Mouse (Mus musculus): ENCODE measurements around the gene Setdb1.
"Not testable (repeated sequence)": the region's sequence is repeated elsewhere in the genome, so short reads cannot be mapped to it uniquely, and the experiment has no call there.

Setdb1 gene

GRCm38 (mm10) chr3:95356701-95357449, at the start of gene Setdb1:
Setdb1 (minus strand) TSS chr3:95357202.
- in situ Hi-C loops (cut with MboI, MseI): loop anchor here in 1 of 2 experiments (10.0 kb wide), 1 partner anchor 568 kb away; the partner anchor contains the start of gene Anp32e

- in situ Hi-C loops (cut with MboI, MseI): no loop called here
Observed at GRCm38 (mm10) chr3:95402741-95403140, 45.7 kb upstream of the Setdb1 start, which contains the start of gene 4930558C23Rik. 4930558C23Rik (minus strand) TSS chr3:95402841.

GRCm38 (mm10) chr3:95394385-95394784, 37.4 kb upstream of the Setdb1 start:
- in situ Hi-C loops (cut with MboI, MseI): no loop called here

- in situ Hi-C loops (cut with MboI, MseI): no loop called here
Observed at GRCm38 (mm10) chr3:95385401-95386075, 28.5 kb upstream of the Setdb1 start.

- in situ Hi-C loops (cut with MboI, MseI): no loop called here
Observed at GRCm38 (mm10) chr3:95373208-95373607, 16.2 kb upstream of the Setdb1 start.

- in situ Hi-C loops (cut with MboI, MseI): no loop called here
Observed at GRCm38 (mm10) chr3:95370101-95370500, 13.1 kb upstream of the Setdb1 start.

GRCm38 (mm10) chr3:95360276-95360675, 3.3 kb upstream of the Setdb1 start:
- in situ Hi-C loops (cut with MboI, MseI): not testable (repeated sequence)

GRCm38 (mm10) chr3:95357746-95358145, 744 bp upstream of the Setdb1 start:
- in situ Hi-C loops (cut with MboI, MseI): loop anchor here in 1 of 2 experiments (10.0 kb wide), 1 partner anchor 567 kb away; the partner anchor contains the start of gene Anp32e

- in situ Hi-C loops (cut with MboI, MseI): loop anchor here in 1 of 2 experiments (10.0 kb wide), 1 partner anchor 569 kb away; the partner anchor contains the start of gene Anp32e
Observed at GRCm38 (mm10) chr3:95355911-95356544, 974 bp downstream of the Setdb1 start.

GRCm38 (mm10) chr3:95349491-95349890, 7.5 kb downstream of the Setdb1 start:
- in situ Hi-C loops (cut with MboI, MseI): loop anchor here in 1 of 2 experiments (10.0 kb wide), 1 partner anchor 105 kb away; no protein-coding TSS in a partner anchor

- in situ Hi-C loops (cut with MboI, MseI): loop anchor here in 1 of 2 experiments (10.0 kb wide), 1 partner anchor 106 kb away; no protein-coding TSS in a partner anchor
Observed at GRCm38 (mm10) chr3:95348343-95348742, 8.7 kb downstream of the Setdb1 start.

GRCm38 (mm10) chr3:95346454-95346853, 10.5 kb downstream of the Setdb1 start:
- in situ Hi-C loops (cut with MboI, MseI): loop anchor here in 1 of 2 experiments (10.0 kb wide), 1 partner anchor 108 kb away; no protein-coding TSS in a partner anchor

GRCm38 (mm10) chr3:95343356-95344000, 13.5 kb downstream of the Setdb1 start:
- in situ Hi-C loops (cut with MboI, MseI): loop anchor here in 1 of 2 experiments (10.0 kb wide), 1 partner anchor 111 kb away; no protein-coding TSS in a partner anchor

- in situ Hi-C loops (cut with MboI, MseI): loop anchor here (10.0 kb wide), 3 partner anchors 437 to 507 kb away; no protein-coding TSS in a partner anchor
Observed at GRCm38 (mm10) chr3:95338251-95338650, 18.8 kb downstream of the Setdb1 start.

GRCm38 (mm10) chr3:95337345-95337744, 19.7 kb downstream of the Setdb1 start:
- in situ Hi-C loops (cut with MboI, MseI): loop anchor here (10.0 kb wide), 3 partner anchors 437 to 507 kb away; no protein-coding TSS in a partner anchor

- in situ Hi-C loops (cut with MboI, MseI): loop anchor here (10.0 kb wide), 3 partner anchors 443 to 513 kb away; no protein-coding TSS in a partner anchor
Observed at GRCm38 (mm10) chr3:95331528-95331927, 25.5 kb downstream of the Setdb1 start.

GRCm38 (mm10) chr3:95328803-95329404, 28.1 kb downstream of the Setdb1 start:
- in situ Hi-C loops (cut with MboI, MseI): no loop called here

- in situ Hi-C loops (cut with MboI, MseI): no loop called here
Observed at GRCm38 (mm10) chr3:95324454-95325144, 32.4 kb downstream of the Setdb1 start.

- in situ Hi-C loops (cut with MboI, MseI): no loop called here
Observed at GRCm38 (mm10) chr3:95323429-95323828, 33.6 kb downstream of the Setdb1 start.

Measured in T-helper 17 cell (primary cell).